Mouse (Mus musculus) cerebellum, postnatal 36 days (tissue): ENCODE measurements around the gene Tom1.
A peak's percentile ranks its signal among the peaks of the same experiment; 100 is the strongest.

Source experiments
- DNase-seq, 2 experiments: peaks; one replicate each; pipeline ENCODE4 v3.0.0; 2021 to 2022; ENCODE audit warnings: mixed read lengths in 2 of 2

Tom1 gene

GRCm38 (mm10) chr8:75093399-75094156 lies 60.1 kb downstream of the Tom1 start, which contains the start of gene Hmox1:
Gene Hmox1 (plus strand): TSS chr8:75093621.
- peak; percentile 56 to 62 for DNase-seq

- no peak for DNase-seq
These were observed 69.5 kb downstream of the Tom1 start for GRCm38 (mm10) chr8:75102956-75103355.

GRCm38 (mm10) chr8:75103376-75103878 lies 69.9 kb downstream of the Tom1 start:
- DNase-seq: no peak

- peak; percentile 81 to 85 for DNase-seq
These were observed 75.2 kb downstream of the Tom1 start for GRCm38 (mm10) chr8:75108527-75109235.

GRCm38 (mm10) chr8:75109236-75109967 lies 75.9 kb downstream of the Tom1 start, which contains the start of gene Mcm5:
Gene Mcm5 (plus strand): TSS chr8:75109569.
- peak; percentile 98 to 100 for DNase-seq

GRCm38 (mm10) chr8:75110093-75110492 lies 76.6 kb downstream of the Tom1 start:
- no peak for DNase-seq

GRCm38 (mm10) chr8:75118505-75118904 lies 85.0 kb downstream of the Tom1 start:
- DNase-seq: no peak

GRCm38 (mm10) chr8:75119287-75119686 lies 85.8 kb downstream of the Tom1 start:
- DNase-seq: no peak
